Mouse (Mus musculus): ENCODE measurements around the gene H2afy. TPM values are rescaled to one million over a fixed set of nuclear protein-coding genes. Genes with fewer than 3 reads are reported as not detected.

Gene H2afy
- polyA plus RNA-seq, 1 experiment from 2014 or later: 685 TPM

Other genes starting within 250 kb of the H2afy start
- 0.11 and 0.13 TPM in 2 replicates for gene Tifab, start 42.5 kb upstream of the H2afy start, polyA plus RNA-seq (2014; fragmentation: Nextera tagmentation; extraction: Ambion mirVana)
- 27.6 and 33.2 TPM in 2 replicates for gene Neurog1, start 115.8 kb upstream of the H2afy start, polyA plus RNA-seq (2014; fragmentation: Nextera tagmentation; extraction: Ambion mirVana)
- gene Cxcl14, start 160.2 kb upstream of the H2afy start, polyA plus RNA-seq (2014; fragmentation: Nextera tagmentation; extraction: Ambion mirVana): 8.6 and 10.9 TPM in 2 replicates

Data from forebrain, embryonic 11.5 days (tissue).